Mouse (Mus musculus) hindbrain, embryonic 11.5 days (tissue): ENCODE measurements at regions not wholly inside any gene's neighbourhood (a gene's known extent, or its start where the extent isn't known, plus 50 kb on each side); places are given as distances from the start of the nearest gene placed in this dataset.

ENCODE experiments used
- ATAC-seq: fragments of 200-750 bp; cut with Nextera tagmentation; 2 replicates; pipeline ENCODE4 v1.8.0; 2017; ENCODE audit warnings: mild to moderate bottlenecking, moderate TSS enrichment, moderate library complexity; ENCODE audit not compliant: low FRiP score
- DNase-seq: peaks from one replicate; pipeline ENCODE4 v3.0.0-alpha.2; 2015; ENCODE audit warnings: low spot score
- H3K27ac ChIP-seq: fragments of 300-500 bp; sonication (generic); 2 replicates; pipeline ENCODE4 v1.5.1; 2014; ENCODE audit warnings: mild to moderate bottlenecking, low read depth, low read length
- H3K27me3 ChIP-seq: fragments of 300-500 bp; sonication (generic); 2 replicates; pipeline ENCODE4 v1.6.1; 2014; ENCODE audit warnings: mild to moderate bottlenecking, low read length, moderate library complexity, mixed read lengths; ENCODE audit not compliant: control insufficient read depth, insufficient read depth
- H3K36me3 ChIP-seq: fragments of 300-500 bp; sonication (generic); 2 replicates; pipeline ENCODE4 v1.6.1; 2014; ENCODE audit warnings: mild to moderate bottlenecking, low read length, moderate library complexity, mixed read lengths; ENCODE audit not compliant: control insufficient read depth, insufficient read depth
- H3K4me1 ChIP-seq: fragments of 300-500 bp; sonication (generic); replicated peaks from 2 replicates; pipeline ENCODE4 v1.6.1; 2014; ENCODE audit warnings: low read length, mixed read lengths; ENCODE audit not compliant: control insufficient read depth, insufficient read depth
- H3K4me2 ChIP-seq: fragments of 300-500 bp; sonication (generic); replicated peaks from 2 replicates; pipeline ENCODE4 v1.6.1; 2014; ENCODE audit warnings: mild to moderate bottlenecking, low read depth, low read length
- H3K4me3 ChIP-seq: fragments of 300-500 bp; sonication (generic); 2 replicates; pipeline ENCODE4 v1.5.1; 2014; ENCODE audit warnings: low read depth, low read length
- H3K9ac ChIP-seq: fragments of 300-500 bp; sonication (generic); 2 replicates; pipeline ENCODE4 v1.6.1; 2014; ENCODE audit warnings: low read depth, low read length
- H3K9me3 ChIP-seq: fragments of 300-500 bp; sonication (generic); 2 replicates; pipeline ENCODE4 v1.6.1; 2016; ENCODE audit warnings: low read length; ENCODE audit not compliant: control insufficient read depth
- WGBS: fragments of 180-500 bp; shearing (Covaris S2); extraction: QIAGEN DNeasy Blood & Tissue Kit; methylation state at CpG from one replicate; pipeline ENCODE4 v1.1.7; 2014; 5-methylcytosine and 5-hydroxymethylcytosine counted together

GRCm38 (mm10) chr3:37844731-37845312 is 120.5 kb upstream of the Gm5148 start:
- H3K4me1 ChIP-seq, result no peaks in the 10 kb centered on the region
- no peaks in the 10 kb centered on the region for H3K36me3 ChIP-seq
- DNase-seq (no peak), ATAC-seq (no peak)
- H3K4me2 ChIP-seq, result no peak overlapping the region
- no peak overlapping the region for H3K27ac ChIP-seq
- H3K9ac ChIP-seq, result no peak overlapping the region
- no peaks in the 10 kb centered on the region for H3K9me3 ChIP-seq
- 80% methylated on average over 8 of the region's 8 CpGs for WGBS
- no peak overlapping the region for H3K4me3 ChIP-seq
- peaks cover 2% of the 10 kb centered on the region; the same call in 1 of the 2 replicates for H3K27me3 ChIP-seq

DNA sequence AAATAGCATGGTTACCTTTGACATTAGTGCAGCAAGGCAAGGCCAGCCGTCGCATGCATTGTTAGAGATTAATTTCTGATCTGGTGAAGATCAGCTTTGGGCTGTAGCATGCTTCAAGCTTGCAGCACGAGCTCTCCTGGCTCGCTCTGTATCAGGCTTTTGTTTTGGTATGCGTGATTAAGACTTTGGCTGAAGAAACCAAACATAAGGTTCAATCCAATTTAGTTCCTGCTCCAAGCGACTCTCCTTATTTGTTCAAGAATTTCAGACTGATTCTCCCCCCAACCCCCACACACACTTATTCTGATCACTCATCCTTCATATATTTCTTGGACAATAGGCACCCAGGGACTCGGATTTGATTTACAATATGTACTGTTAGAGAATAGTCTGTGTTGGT is 118.0 kb upstream of the Gm5148 start:
- H3K4me3 ChIP-seq, result no peak overlapping the region
- 90% methylated on average over 7 of the region's 7 CpGs for WGBS
- ATAC-seq (no peak), DNase-seq (no peak)
- no peak overlapping the region for H3K27ac ChIP-seq
- H3K36me3 ChIP-seq, result no peaks in the 10 kb centered on the region
- no peak overlapping the region for H3K4me2 ChIP-seq
- no peak overlapping the region for H3K9ac ChIP-seq
- no peaks in the 10 kb centered on the region for H3K9me3 ChIP-seq
- H3K4me1 ChIP-seq, result no peaks in the 10 kb centered on the region
- peaks cover 2% of the 10 kb centered on the region; the same call in 1 of the 2 replicates for H3K27me3 ChIP-seq

GRCm38 (mm10) chr3:37838896-37839295 is 114.6 kb upstream of the Gm5148 start:
- Histone ChIP-seq H3K27ac (no peak overlapping the region), H3K9me3 (no peaks in the 10 kb centered on the region), H3K36me3 (no peaks in the 10 kb centered on the region), H3K4me1 (no peaks in the 10 kb centered on the region), H3K4me3 (no peak overlapping the region), H3K27me3 (no peaks in the 10 kb centered on the region), H3K4me2 (no peak overlapping the region), H3K9ac (no peak overlapping the region)
- DNase-seq (no peak), ATAC-seq (no peak)
- WGBS, result 86% methylated on average over 11 of the region's 11 CpGs

DNA sequence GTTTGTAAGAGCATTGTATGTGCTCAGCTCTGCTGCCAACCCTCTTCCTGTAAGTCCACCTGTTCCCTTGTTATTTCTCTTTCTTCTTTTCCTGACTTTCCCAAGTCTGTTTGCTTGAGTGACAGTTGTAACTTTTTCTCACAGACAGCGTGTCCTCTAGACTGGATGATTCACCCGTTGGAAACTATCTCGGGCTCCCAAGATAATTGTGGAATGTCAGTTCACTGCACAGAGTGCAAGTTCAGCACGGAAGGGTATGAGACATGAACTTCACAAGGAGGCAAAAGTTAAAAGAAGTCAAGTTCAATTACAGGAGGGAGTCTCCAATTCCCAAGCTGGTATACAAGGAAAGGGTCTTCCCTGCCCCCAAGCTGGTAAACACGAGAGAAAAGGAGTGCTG is 112.5 kb upstream of the Gm5148 start:
- Histone ChIP-seq H3K36me3 (no peaks in the 10 kb centered on the region), H3K9ac (no peak overlapping the region), H3K4me1 (no peaks in the 10 kb centered on the region), H3K4me3 (no peak overlapping the region), H3K9me3 (no peaks in the 10 kb centered on the region), H3K27ac (no peak overlapping the region), H3K4me2 (no peak overlapping the region), H3K27me3 (no peaks in the 10 kb centered on the region)
- no peak for ATAC-seq
- WGBS, result 72% methylated on average over 5 of the region's 5 CpGs
- DNase-seq, result no peak

GRCm38 (mm10) chr3:37835687-37836086 is 111.4 kb upstream of the Gm5148 start:
- no peaks in the 10 kb centered on the region for H3K4me1 ChIP-seq
- no peak overlapping the region for H3K4me3 ChIP-seq
- H3K4me2 ChIP-seq, result no peak overlapping the region
- no peaks in the 10 kb centered on the region for H3K36me3 ChIP-seq
- no peak for DNase-seq
- no peak overlapping the region for H3K27ac ChIP-seq
- 96% methylated on average over 2 of the region's 2 CpGs for WGBS
- no peak overlapping the region for H3K9ac ChIP-seq
- ATAC-seq, result no peak
- H3K9me3 ChIP-seq, result no peaks in the 10 kb centered on the region
- no peaks in the 10 kb centered on the region for H3K27me3 ChIP-seq

DNA sequence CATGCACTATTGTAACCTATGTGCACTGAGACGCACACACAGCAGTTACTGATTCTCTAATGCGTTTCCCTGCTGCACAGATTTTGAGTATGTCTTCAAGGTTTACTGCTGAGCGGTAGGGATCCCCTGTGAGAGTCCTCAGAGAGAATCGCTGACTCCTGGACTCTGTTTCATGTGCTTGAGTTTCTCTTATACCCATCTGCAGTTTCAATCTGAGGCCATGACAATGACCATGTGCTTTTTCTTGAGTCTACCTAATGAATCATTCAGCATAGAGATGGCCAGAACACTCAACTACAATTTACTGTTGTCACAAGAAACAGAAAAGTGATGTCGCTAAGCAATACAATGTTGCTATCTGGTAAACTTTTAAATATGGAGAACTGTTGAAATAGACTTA is 110.8 kb upstream of the Gm5148 start:
- no peak overlapping the region for H3K27ac ChIP-seq
- 79% methylated on average over 5 of the region's 5 CpGs for WGBS
- no peaks in the 10 kb centered on the region for H3K27me3 ChIP-seq
- no peak overlapping the region for H3K9ac ChIP-seq
- H3K4me3 ChIP-seq, result no peak overlapping the region
- no peaks in the 10 kb centered on the region for H3K4me1 ChIP-seq
- no peak for ATAC-seq
- no peak overlapping the region for H3K4me2 ChIP-seq
- no peak for DNase-seq
- no peaks in the 10 kb centered on the region for H3K36me3 ChIP-seq
- no peaks in the 10 kb centered on the region for H3K9me3 ChIP-seq

DNA sequence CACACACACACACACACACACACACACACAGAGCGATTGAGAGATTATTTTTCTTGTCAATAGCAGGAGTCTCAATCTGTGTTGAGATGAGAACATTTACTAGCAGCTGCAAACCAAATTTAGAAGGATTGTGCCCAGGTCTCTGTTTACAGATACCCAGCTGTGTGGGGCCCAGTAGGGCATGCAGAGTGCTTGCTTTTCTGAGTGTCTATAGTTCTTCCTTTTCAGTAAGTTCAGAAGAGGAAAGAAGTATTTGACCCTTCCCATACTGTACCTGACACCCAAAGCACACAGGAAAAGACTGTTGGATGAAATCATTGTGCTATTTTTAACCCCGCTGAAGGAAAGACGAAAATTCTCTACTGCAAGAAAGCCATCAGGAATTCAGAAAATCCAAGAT is 110.3 kb upstream of the Gm5148 start:
- ATAC-seq, result no peak
- Histone ChIP-seq H3K4me3 (no peak overlapping the region), H3K4me2 (no peak overlapping the region), H3K9ac (no peak overlapping the region), H3K27me3 (no peaks in the 10 kb centered on the region), H3K4me1 (no peaks in the 10 kb centered on the region), H3K36me3 (no peaks in the 10 kb centered on the region), H3K27ac (no peak overlapping the region), H3K9me3 (no peaks in the 10 kb centered on the region)
- no peak for DNase-seq
- WGBS, result 83% methylated on average over 3 of the region's 3 CpGs

DNA sequence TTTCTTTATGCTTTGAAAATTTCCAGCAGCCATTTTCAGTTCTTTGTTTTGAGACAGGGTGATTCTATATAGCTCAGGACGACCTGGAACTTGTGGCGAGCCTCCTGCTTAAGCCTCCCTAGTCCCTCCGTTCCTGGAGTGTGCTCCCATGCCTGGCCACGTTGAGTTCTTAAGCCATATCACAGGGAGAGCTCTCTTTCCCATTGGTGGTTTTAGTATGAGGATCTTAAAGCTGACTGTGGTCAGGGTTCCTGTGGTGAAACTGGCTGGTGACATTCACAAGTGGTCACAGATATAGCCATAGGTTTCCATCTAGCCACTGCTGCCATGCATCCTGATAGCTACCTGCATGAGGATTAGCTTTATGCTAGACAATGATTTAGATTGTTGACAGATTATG is 109.1 kb upstream of the Gm5148 start:
- no peak overlapping the region for H3K4me3 ChIP-seq
- H3K9ac ChIP-seq, result no peak overlapping the region
- no peak for DNase-seq
- WGBS, result 81% methylated on average over 4 of the region's 4 CpGs
- ATAC-seq, result no peak
- no peaks in the 10 kb centered on the region for H3K9me3 ChIP-seq
- H3K4me2 ChIP-seq, result no peak overlapping the region
- H3K27ac ChIP-seq, result no peak overlapping the region
- no peaks in the 10 kb centered on the region for H3K27me3 ChIP-seq
- H3K36me3 ChIP-seq, result no peaks in the 10 kb centered on the region
- no peaks in the 10 kb centered on the region for H3K4me1 ChIP-seq

DNA sequence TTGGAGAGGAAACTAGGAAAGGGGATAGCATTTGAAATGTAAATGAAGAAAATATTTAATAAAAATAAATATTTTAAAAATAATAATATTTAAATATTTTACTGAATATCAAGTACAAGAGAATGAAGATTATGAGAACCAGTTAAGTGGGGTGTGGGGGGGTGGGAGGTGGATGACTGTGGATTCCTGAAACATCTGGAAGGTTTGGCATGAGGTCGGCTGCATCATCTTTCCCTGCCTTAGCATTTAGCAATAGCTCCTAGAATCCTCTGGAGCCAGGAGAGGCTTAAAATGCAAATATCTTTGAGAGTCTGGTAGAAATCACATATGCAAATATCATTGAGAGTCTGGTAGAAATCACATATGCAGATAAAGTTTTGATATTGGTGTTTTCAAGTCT is 103.3 kb upstream of the Gm5148 start:
- Histone ChIP-seq H3K36me3 (no peaks in the 10 kb centered on the region), H3K4me2 (no peak overlapping the region), H3K9me3 (no peaks in the 10 kb centered on the region), H3K27ac (no peak overlapping the region), H3K4me1 (no peaks in the 10 kb centered on the region), H3K4me3 (no peak overlapping the region), H3K9ac (no peak overlapping the region), H3K27me3 (no peaks in the 10 kb centered on the region)
- 84% methylated on average over 1 of the region's 1 CpGs for WGBS
- ATAC-seq (no peak), DNase-seq (no peak)
